Mouse (Mus musculus): ENCODE measurements at regions not wholly inside any gene's neighbourhood (a gene's known extent, or its start where the extent isn't known, plus 50 kb on each side); places are given as distances from the start of the nearest gene placed in this dataset.

- ATAC-seq (ENCODE audit: extremely low read depth, insufficient number of reproducible peaks, low FRiP score, poor library complexity, severe bottlenecking), result no peak
- TF ChIP-seq CTCF (IDR thresholded peaks at IDR 0.05; ENCODE audit: low read depth, low read length), result 0 out of 2 replicates have a peak, but pooled peaks have one; percentile 10
- no peak for TF ChIP-seq GATA2 (IDR thresholded peaks at IDR 0.05; ENCODE audit: borderline replicate concordance, low read depth, low read length)
- TF ChIP-seq GATA1 (IDR thresholded peaks at IDR 0.05; ENCODE audit: borderline replicate concordance, low read length), result no peak
- TF ChIP-seq POLR2AphosphoS5 (IDR thresholded peaks at IDR 0.05; ENCODE audit: insufficient replicate concordance, low read depth, low read length), result no peak
- TF ChIP-seq TAL1 (conservative IDR thresholded peaks at IDR 0.05; ENCODE audit: low read depth, low read length), result no peak
- no peaks in the 10 kb centered on the region for H3K4me1 ChIP-seq (ENCODE audit: insufficient read depth, low read depth, low read length)
- no peaks in the 10 kb centered on the region for H3K9me3 ChIP-seq (replicated peaks)
- no peak overlapping the region for H3K4me3 ChIP-seq (ENCODE audit: low read depth, low read length)
- DNase-seq (ENCODE audit: low spot score), result no peak
- H3K27me3 ChIP-seq (ENCODE audit: insufficient read depth, low read length), result no peaks in the 10 kb centered on the region
- no peaks in the 10 kb centered on the region for H3K36me3 ChIP-seq (replicated peaks)
Observed at GRCm38 (mm10) chr8:66623822-66624221, 64.1 kb downstream of the Npy5r start.

Measured in G1E (cell line).